Mouse (Mus musculus) liver, adult 2 months (tissue): ENCODE measurements around the gene Bbx. TPM values are rescaled to one million over a fixed set of nuclear protein-coding genes. Genes with fewer than 3 reads are reported as not detected.

ENCODE experiments used
- DNase-seq: peaks from one replicate; pipeline ENCODE4 v3.0.0-alpha.2; 2011; ENCODE audit warnings: low read depth, low spot score; ENCODE audit errors: extremely low read depth
- H3K27ac ChIP-seq: fragments of 200-500 bp; replicated peaks from 2 replicates; pipeline ENCODE4 v1.5.1; 2012; ENCODE audit warnings: low read depth, mild to moderate bottlenecking, control low read depth, inconsistent platforms, low read length; ENCODE audit not compliant: insufficient read depth
- H3K27me3 ChIP-seq: fragments of 200-500 bp; 2 replicates; pipeline ENCODE4 v1.6.1; 2012; ENCODE audit warnings: mild to moderate bottlenecking, moderate library complexity, low read length, inconsistent platforms; ENCODE audit not compliant: control insufficient read depth, insufficient read depth
- H3K36me3 ChIP-seq: fragments of 200-500 bp; 2 replicates; pipeline ENCODE4 v1.6.1; 2012; ENCODE audit warnings: low read length, inconsistent platforms; ENCODE audit not compliant: control insufficient read depth, insufficient read depth
- H3K4me1 ChIP-seq: fragments of 200-500 bp; 2 replicates; pipeline ENCODE4 v1.6.1; 2011; ENCODE audit warnings: low read length; ENCODE audit not compliant: control insufficient read depth, insufficient read depth
- H3K4me3 ChIP-seq: fragments of 200-500 bp; 2 replicates; pipeline ENCODE4 v1.5.1; 2011; ENCODE audit warnings: low read depth, mild to moderate bottlenecking, control low read depth, low read length, moderate library complexity; ENCODE audit not compliant: insufficient read depth
- H3K79me2 ChIP-seq: fragments of 200-500 bp; 2 replicates; pipeline ENCODE4 v1.6.1; 2012; ENCODE audit warnings: inconsistent platforms, mild to moderate bottlenecking, low read length, moderate library complexity; ENCODE audit not compliant: control insufficient read depth, insufficient read depth
- H3K9ac ChIP-seq: fragments of 200-500 bp; 2 replicates; pipeline ENCODE4 v1.6.1; 2012; ENCODE audit warnings: low read depth, mild to moderate bottlenecking, control low read depth, inconsistent platforms, low read length
- CTCF ChIP-seq: fragments of 200-500 bp; IDR thresholded peaks from 2 replicates; pipeline ENCODE4 v1.5.1; 2011; ENCODE audit warnings: low read depth, low read length, control low read depth
- POLR2A ChIP-seq: fragments of 200-500 bp; IDR thresholded peaks from 2 replicates; pipeline ENCODE4 v1.6.1; 2011; ENCODE audit warnings: low read length, control low read depth; ENCODE audit not compliant: insufficient read depth; ENCODE audit errors: extremely low read depth
- WGBS: fragments of 180-500 bp; shearing (Covaris S2); methylation state at CpG from one replicate; pipeline ENCODE4 v1.1.7; 2018; 5-methylcytosine and 5-hydroxymethylcytosine counted together
- polyA plus RNA-seq: library from polyadenylated mRNA; depleted of rRNA; stranded (reverse); fragments of >200 nt; gene quantifications from 2 replicates; pipeline ENCODE4 v1.2.3, GENCODE M21; 2012
- total RNA-seq: library from RNA; depleted of rRNA; stranded (reverse); fragments of >200 nt; gene quantifications from 2 replicates; pipeline ENCODE4 v1.2.3, GENCODE M21; 2014

The Bbx gene
- total and polyA plus RNA-seq, 2 experiments = 2.0 to 9.7 TPM

DNA sequence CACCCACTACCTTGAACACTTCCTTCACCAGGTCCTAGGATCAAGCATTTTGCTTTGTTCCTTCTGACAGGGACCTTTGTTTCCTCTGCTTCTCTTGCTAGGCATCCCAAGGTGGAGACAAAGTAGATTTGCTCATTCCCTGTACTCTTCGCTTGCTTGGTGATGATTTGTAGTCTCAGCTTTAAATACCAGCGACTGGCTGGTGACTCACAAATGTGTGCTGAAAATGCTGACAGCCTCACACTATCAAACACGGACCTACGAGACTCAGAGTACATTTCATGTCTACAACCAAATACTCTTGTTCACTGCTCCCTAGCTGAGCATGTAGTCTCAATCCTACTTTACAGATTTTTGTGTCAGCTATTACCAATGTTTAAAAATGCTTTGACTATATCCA, 220.5 kb downstream of the Bbx start:
- Histone ChIP-seq H3K36me3 (peaks cover 4% of the 10 kb centered on the region; the same call in 1 of the 2 replicates), H3K27ac (no peak overlapping the region), H3K27me3 (no peaks in the 10 kb centered on the region), H3K4me1 (no peaks in the 10 kb centered on the region), H3K79me2 (no peaks in the 10 kb centered on the region), H3K9ac (no peak overlapping the region), H3K4me3 (no peak overlapping the region)
- no peak for DNase-seq
- TF ChIP-seq POLR2A = no peak
- no peak for TF ChIP-seq CTCF
- 94% methylated on average over 4 of the region's 4 CpGs for WGBS

DNA sequence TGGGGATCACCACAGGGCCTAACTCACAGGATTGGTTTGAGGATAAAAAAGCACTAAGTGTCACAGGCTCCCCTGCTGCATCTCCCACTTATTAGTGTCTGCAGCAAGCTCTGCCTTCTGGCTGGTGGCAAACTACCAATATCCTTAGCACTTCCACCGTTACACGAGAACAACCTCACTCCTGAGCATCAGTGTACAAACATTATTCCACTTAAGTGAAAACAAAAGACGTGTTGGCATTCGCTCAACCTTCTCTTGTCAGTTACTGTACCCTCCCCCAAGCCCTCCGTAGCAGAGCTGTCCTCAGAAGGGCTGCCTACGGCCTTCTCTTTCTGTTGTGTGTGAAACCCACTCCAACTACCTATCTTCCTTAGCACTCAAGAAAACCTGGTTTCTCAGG, 221.0 kb downstream of the Bbx start:
- H3K4me3 ChIP-seq = no peak overlapping the region
- WGBS = 93% methylated on average over 6 of the region's 6 CpGs
- no peak overlapping the region for H3K9ac ChIP-seq
- no peak for DNase-seq
- no peak overlapping the region for H3K27ac ChIP-seq
- TF ChIP-seq POLR2A (no peak), CTCF (no peak)
- H3K79me2 ChIP-seq = no peaks in the 10 kb centered on the region
- H3K36me3 ChIP-seq = peaks cover 4% of the 10 kb centered on the region; the same call in 1 of the 2 replicates
- H3K27me3 ChIP-seq = no peaks in the 10 kb centered on the region
- H3K4me1 ChIP-seq = no peaks in the 10 kb centered on the region

DNA sequence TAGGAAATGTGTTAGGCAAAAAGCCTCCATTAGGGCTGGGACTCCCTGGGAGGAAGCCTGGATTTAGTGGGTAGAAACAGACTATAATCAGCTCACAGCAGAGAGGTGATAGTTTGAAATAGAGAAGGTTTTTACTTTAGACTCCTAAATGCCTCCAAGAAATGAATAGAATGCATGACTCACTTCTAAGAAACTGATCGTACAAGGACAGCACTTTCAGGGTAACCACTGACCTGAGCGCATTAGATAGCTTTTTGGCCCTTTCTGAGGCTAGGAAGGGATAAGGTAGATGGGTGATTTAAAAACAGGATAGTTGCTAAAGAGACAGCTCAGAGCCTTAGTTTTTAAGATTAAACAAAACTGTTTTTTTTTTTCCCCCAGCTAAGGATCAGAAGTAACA, 221.4 kb downstream of the Bbx start:
- no peak overlapping the region for H3K27ac ChIP-seq
- no peak for DNase-seq
- TF ChIP-seq POLR2A = no peak
- no peak for TF ChIP-seq CTCF
- no peak overlapping the region for H3K9ac ChIP-seq
- H3K4me3 ChIP-seq = no peak overlapping the region
- H3K27me3 ChIP-seq = no peaks in the 10 kb centered on the region
- no peaks in the 10 kb centered on the region for H3K79me2 ChIP-seq
- peaks cover 4% of the 10 kb centered on the region; the same call in 1 of the 2 replicates for H3K36me3 ChIP-seq
- no peaks in the 10 kb centered on the region for H3K4me1 ChIP-seq
- 98% methylated on average over 2 of the region's 2 CpGs for WGBS

DNA sequence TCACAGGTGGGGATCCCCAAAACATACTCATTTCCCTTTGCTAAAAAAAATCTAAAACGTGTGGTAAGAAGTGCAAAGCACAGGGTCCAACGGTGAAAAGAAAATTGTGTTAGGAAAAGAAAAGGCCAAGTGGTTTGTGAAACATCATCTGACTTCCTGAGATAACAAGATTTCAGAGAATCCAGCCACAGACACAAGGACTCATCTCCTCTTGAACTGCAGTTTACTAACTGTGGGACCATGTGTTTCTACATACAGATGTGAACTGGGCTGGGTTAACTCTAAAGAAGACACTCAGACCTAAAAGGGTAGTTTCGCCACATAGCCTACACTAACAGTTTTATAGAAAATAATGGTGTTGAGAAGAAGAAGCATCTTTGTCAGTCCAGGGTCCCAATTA, 227.2 kb downstream of the Bbx start:
- no peak for DNase-seq
- no peak overlapping the region for H3K9ac ChIP-seq
- no peak overlapping the region for H3K4me3 ChIP-seq
- H3K4me1 ChIP-seq = no peaks in the 10 kb centered on the region
- H3K27ac ChIP-seq = no peak overlapping the region
- WGBS = 80% methylated on average over 3 of the region's 3 CpGs
- TF ChIP-seq CTCF = no peak
- TF ChIP-seq POLR2A = no peak
- H3K79me2 ChIP-seq = no peaks in the 10 kb centered on the region
- H3K27me3 ChIP-seq = no peaks in the 10 kb centered on the region
- H3K36me3 ChIP-seq = peaks cover 6% of the 10 kb centered on the region

DNA sequence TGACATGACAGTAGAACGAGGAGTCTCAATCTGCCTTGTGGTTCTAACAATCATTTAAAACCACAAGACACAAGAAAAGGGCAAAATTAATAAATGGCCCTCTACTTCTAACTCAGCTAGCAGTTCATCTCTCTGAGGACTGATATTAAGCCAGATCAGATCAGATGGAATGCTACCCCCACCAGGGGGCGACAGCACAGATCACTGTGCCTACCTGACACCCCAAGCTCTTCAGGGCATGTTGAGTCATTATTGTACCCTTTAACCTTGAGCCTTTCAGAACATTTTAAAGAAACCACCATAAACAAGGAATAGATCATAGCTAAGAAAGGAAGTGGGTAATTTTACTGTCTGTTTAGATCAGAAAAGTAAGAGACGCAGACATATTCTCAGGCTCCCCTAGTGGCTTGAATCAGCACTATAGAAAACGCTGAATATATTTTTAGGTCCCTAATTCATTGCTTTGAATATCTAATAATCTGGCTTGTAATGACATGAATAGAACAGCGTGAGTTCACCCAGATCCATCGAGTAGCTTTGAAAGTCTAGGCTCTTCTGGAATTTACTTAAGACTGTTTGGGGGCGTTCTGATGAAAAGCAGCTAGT, 230.5 kb downstream of the Bbx start:
- 93% methylated on average over 7 of the region's 7 CpGs for WGBS
- Histone ChIP-seq H3K9ac (no peak overlapping the region), H3K4me1 (no peaks in the 10 kb centered on the region), H3K36me3 (peaks cover 18% of the 10 kb centered on the region), H3K27ac (no peak overlapping the region), H3K79me2 (no peaks in the 10 kb centered on the region), H3K4me3 (no peak overlapping the region), H3K27me3 (no peaks in the 10 kb centered on the region)
- TF ChIP-seq CTCF = peak; percentile 70
- TF ChIP-seq POLR2A = no peak
- DNase-seq = peak; percentile 11

DNA sequence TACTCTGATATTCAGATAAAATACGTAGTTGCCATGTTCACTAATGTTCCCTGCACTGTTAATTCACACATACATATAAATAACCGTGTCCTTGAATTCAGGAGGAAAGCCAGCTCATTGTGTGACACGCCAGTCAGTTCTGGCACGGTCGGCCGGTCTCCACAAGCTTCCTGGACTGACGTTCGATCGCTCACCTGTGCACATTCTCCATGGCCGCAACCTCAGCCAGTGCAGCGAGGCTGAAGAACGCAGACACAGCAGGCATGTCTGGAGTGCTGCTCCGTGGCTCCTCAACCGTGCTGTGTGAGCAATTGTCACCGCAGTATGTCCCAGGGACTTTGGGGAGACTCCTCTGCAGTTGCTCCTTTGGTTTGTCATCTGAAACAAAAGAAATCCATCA, 232.0 kb downstream of the Bbx start:
- DNase-seq = no peak
- Histone ChIP-seq H3K27ac (no peak overlapping the region), H3K4me1 (no peaks in the 10 kb centered on the region), H3K79me2 (no peaks in the 10 kb centered on the region), H3K27me3 (no peaks in the 10 kb centered on the region), H3K36me3 (peaks cover 22% of the 10 kb centered on the region), H3K4me3 (no peak overlapping the region), H3K9ac (no peak overlapping the region)
- no peak for TF ChIP-seq POLR2A
- no peak for TF ChIP-seq CTCF
- WGBS = 96% methylated on average over 15 of the region's 15 CpGs
